Mouse (Mus musculus) midbrain, embryonic 13.5 days (tissue): Measurements from ENCODE around the gene Cpe. TPM values are rescaled to one million over a fixed set of nuclear protein-coding genes. Genes with fewer than 3 reads are reported as not detected.
"Not testable (repeated sequence)": the region's sequence is repeated elsewhere in the genome, so short reads cannot be mapped to it uniquely, and the experiment has no call there.

Experiments used
- ATAC-seq: fragments of 200-750 bp; cut with Nextera tagmentation; 2 replicates; pipeline ENCODE4 v1.8.0; 2017; ENCODE audit warnings: mild to moderate bottlenecking, moderate TSS enrichment, moderate library complexity
- H3K27ac ChIP-seq: fragments of 300-500 bp; sonication (generic); 2 replicates; pipeline ENCODE4 v1.5.1; 2015; ENCODE audit warnings: inconsistent platforms, mild to moderate bottlenecking, moderate library complexity
- H3K27me3 ChIP-seq: fragments of 300-500 bp; sonication (generic); 2 replicates; pipeline ENCODE4 v1.6.1; 2015; ENCODE audit warnings: mild to moderate bottlenecking, inconsistent platforms
- H3K36me3 ChIP-seq: fragments of 300-500 bp; sonication (generic); 2 replicates; pipeline ENCODE4 v1.6.1; 2015; ENCODE audit warnings: mild to moderate bottlenecking, inconsistent platforms
- H3K4me1 ChIP-seq: fragments of 300-500 bp; sonication (generic); replicated peaks from 2 replicates; pipeline ENCODE4 v1.6.1; 2015; ENCODE audit warnings: inconsistent platforms
- H3K4me2 ChIP-seq: fragments of 300-500 bp; sonication (generic); replicated peaks from 2 replicates; pipeline ENCODE4 v1.6.1; 2015; ENCODE audit warnings: moderate library complexity, mild to moderate bottlenecking, inconsistent platforms
- H3K4me3 ChIP-seq: fragments of 300-500 bp; sonication (generic); replicated peaks from 2 replicates; pipeline ENCODE4 v1.5.1; 2015; ENCODE audit warnings: mild to moderate bottlenecking, inconsistent platforms
- H3K9ac ChIP-seq: fragments of 300-500 bp; sonication (generic); replicated peaks from 2 replicates; pipeline ENCODE4 v1.6.1; 2015; ENCODE audit warnings: mild to moderate bottlenecking, inconsistent platforms
- H3K9me3 ChIP-seq: fragments of 300-500 bp; sonication (generic); 2 replicates; pipeline ENCODE4 v1.6.1; 2016; ENCODE audit warnings: mild to moderate bottlenecking, inconsistent platforms
- WGBS: fragments of 180-500 bp; shearing (Covaris S2); methylation state at CpG from one replicate; pipeline ENCODE4 v1.1.7; 2015; 5-methylcytosine and 5-hydroxymethylcytosine counted together
- polyA plus RNA-seq: library from polyadenylated mRNA; unstranded; fragments of >200 nt; fragmentation: Nextera tagmentation; extraction: Ambion mirVana; gene quantifications from 2 replicates; pipeline ENCODE4 v1.2.1, GENCODE M21; 2015

Cpe gene
- polyA plus RNA-seq, 1 experiment from 2014 or later, result 676 TPM

DNA sequence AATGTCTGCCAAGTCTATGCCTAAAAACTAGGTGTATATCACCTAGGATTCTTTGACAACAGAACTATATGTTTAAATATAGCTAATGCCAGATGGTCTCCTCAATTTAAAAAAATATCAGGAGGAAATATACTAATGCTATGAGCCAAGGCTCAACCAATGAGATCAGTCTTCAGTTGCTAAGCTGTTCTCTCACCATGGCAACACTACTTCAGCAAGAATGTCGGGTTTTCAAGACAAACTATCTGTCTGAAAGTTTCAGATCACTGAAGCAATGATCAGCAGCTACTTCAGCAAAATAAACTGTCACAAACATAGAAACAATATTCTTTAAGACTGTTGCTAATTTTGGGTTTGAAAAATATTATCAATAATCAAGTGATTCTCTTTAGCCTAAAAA lies 20.9 kb downstream of the Cpe start:
- whole genome bisulfite sequencing, result 11% methylated on average over 1 of the region's 1 CpGs
- ATAC-seq, result no peak
- Histone ChIP-seq H3K9me3 (no peaks in the 10 kb centered on the region), H3K27ac (no peak overlapping the region), H3K27me3 (no peaks in the 10 kb centered on the region), H3K9ac (no peak overlapping the region), H3K4me1 (peaks cover 8% of the 10 kb centered on the region; the same call in 1 of the 2 replicates), H3K36me3 (no peaks in the 10 kb centered on the region), H3K4me3 (no peak overlapping the region), H3K4me2 (no peak overlapping the region)

DNA sequence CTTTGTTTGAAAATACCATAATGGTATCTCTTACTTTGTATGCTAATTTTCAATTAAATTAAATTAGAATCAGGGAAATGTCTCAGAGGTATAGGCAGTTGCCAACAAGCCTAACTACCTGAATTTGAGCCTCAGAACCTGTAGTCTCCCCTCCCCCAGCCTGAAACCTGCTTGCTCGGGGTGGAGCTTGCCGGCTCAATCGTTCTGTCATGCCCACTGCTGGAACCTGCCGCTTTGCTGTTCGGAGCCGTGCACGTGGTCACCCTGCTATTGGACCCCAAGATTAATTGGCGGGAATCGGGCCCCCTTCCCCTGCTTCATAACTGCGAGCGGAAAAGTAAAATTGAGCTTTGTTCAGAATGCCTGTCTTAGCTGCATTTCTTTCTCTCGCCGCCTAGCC lies 26.5 kb downstream of the Cpe start:
- 64% methylated on average over 13 of the region's 13 CpGs for WGBS
- H3K4me1 ChIP-seq, result peaks cover 16% of the 10 kb centered on the region
- H3K27ac ChIP-seq, H3K36me3 ChIP-seq, H3K4me2 ChIP-seq, H3K9me3 ChIP-seq, ATAC-seq, H3K27me3 ChIP-seq, H3K9ac ChIP-seq, H3K4me3 ChIP-seq: not testable (repeated sequence)

DNA sequence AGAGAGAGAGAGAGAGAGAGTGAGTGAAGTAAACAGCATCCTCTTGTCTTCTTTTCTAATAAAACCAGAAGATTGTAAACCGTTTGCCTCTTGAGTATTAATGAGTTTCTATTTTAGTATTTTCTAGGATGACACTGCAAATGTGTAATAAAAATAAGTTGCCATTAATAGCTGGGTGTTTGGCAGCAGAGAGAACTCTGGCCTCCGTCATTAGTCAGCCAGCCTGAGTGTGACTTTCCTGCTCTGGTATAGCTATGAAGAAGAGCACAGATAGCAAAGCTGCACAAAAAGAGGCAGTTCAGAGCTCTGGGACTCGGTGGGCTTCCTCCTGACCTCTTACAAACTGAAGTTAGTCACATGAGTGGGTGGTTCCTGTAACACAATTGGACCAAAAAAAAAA lies 27.3 kb downstream of the Cpe start:
- H3K36me3 ChIP-seq, result no peaks in the 10 kb centered on the region
- 66% methylated on average over 3 of the region's 3 CpGs for WGBS
- no peak overlapping the region for H3K4me2 ChIP-seq
- no peak for ATAC-seq
- no peaks in the 10 kb centered on the region for H3K9me3 ChIP-seq
- H3K27me3 ChIP-seq, result no peaks in the 10 kb centered on the region
- no peak overlapping the region for H3K27ac ChIP-seq
- no peak overlapping the region for H3K9ac ChIP-seq
- peaks cover 20% of the 10 kb centered on the region for H3K4me1 ChIP-seq
- H3K4me3 ChIP-seq, result no peak overlapping the region

DNA sequence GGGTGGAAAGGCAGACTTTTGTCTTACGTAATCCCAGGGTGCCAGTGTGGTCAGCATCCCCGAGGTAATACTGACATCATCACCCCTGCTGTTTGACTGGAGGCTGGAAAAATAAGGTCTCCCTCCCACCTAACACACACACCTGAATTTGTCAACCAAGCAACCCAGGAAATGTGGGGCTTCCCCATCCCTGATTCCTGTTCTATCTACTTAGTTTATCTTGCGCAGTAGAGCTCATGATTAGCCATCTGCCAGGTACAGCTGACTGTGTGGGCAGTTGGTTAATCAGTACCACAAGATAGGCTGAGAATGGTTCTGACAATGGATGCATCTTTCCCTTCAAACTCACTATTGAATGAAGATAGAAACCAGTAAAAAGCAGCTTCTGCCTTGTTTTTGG lies 28.0 kb downstream of the Cpe start:
- no peaks in the 10 kb centered on the region for H3K27me3 ChIP-seq
- WGBS, result 60% methylated on average over 3 of the region's 3 CpGs
- H3K27ac ChIP-seq, result no peak overlapping the region
- peaks cover 24% of the 10 kb centered on the region for H3K4me1 ChIP-seq
- no peak for ATAC-seq
- H3K4me3 ChIP-seq, result no peak overlapping the region
- no peaks in the 10 kb centered on the region for H3K9me3 ChIP-seq
- no peak overlapping the region for H3K4me2 ChIP-seq
- H3K9ac ChIP-seq, result no peak overlapping the region
- H3K36me3 ChIP-seq, result no peaks in the 10 kb centered on the region

DNA sequence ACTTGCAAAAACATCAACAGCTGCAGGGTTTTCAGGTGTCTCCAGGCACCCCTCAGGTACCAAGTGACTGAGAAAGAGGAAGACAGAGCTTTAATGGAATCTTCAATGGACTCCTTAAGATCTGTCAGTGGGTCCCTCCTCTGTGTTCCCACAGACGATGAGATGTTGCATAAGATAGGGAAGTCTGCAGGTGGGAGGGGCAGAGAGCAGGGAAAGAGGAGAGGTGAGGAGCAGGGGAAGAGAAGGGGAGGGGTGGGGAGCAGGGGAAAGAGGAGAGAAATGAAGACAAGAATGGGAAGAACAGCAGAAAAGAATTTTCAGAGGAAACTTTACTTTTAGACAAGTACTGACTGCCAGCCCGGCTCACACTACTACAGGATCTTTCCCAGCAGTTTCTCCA lies 28.5 kb downstream of the Cpe start:
- Histone ChIP-seq H3K4me1 (peaks cover 29% of the 10 kb centered on the region), H3K27ac (no peak overlapping the region), H3K36me3 (no peaks in the 10 kb centered on the region), H3K4me3 (no peak overlapping the region), H3K4me2 (no peak overlapping the region), H3K9ac (no peak overlapping the region), H3K9me3 (no peaks in the 10 kb centered on the region), H3K27me3 (no peaks in the 10 kb centered on the region)
- WGBS, result 37% methylated on average over 2 of the region's 2 CpGs
- no peak for ATAC-seq

DNA sequence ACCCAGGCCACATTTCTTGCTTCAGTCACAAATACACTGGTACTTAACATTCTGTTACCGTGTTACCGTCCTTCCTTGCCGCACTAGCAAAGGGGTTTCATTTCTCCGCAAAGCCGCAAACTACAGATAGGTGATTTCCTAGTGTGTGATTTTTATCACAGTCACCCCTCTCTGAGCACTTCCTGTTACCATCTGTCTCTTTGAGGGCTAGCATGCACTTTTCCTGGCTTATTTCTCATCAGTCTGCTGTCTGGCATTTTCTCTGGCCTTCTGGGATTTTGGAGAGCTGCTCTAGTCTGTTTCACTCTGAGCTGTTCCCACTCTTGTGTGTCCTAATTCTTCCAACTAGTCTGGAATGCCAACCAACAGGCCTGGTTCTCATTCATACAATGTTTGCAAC lies 33.8 kb downstream of the Cpe start:
- Histone ChIP-seq H3K36me3 (peaks cover 6% of the 10 kb centered on the region), H3K27me3 (no peaks in the 10 kb centered on the region), H3K27ac (peak overlapping the region; percentile 57), H3K9ac (no peak overlapping the region), H3K9me3 (no peaks in the 10 kb centered on the region), H3K4me2 (no peak overlapping the region), H3K4me3 (no peak overlapping the region), H3K4me1 (peaks cover 51% of the 10 kb centered on the region)
- WGBS, result 83% methylated on average over 5 of the region's 5 CpGs
- ATAC-seq, result no peak

DNA sequence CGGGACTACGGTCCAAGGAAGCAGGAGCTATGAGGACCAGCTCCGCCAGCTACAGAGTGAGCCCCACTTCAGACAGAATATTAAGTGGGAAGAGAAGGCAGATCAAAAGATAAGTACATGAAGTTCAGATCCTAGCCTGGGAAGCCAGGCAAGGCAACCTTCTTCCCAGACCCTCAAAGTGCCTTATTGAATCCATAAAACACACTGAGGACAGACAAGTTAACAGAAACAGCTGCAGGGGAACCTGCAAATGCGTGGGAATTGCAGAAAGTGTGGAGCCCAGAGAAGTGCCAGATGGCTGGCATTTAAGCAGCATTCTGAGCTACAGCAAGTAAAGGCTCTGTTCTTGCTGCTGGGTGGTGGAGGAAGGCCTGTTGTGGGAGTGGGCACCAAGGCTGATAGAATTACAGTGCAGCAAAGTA lies 34.9 kb downstream of the Cpe start:
- Histone ChIP-seq H3K36me3 (peaks cover 6% of the 10 kb centered on the region), H3K27ac (peak overlapping the region; percentile 57), H3K4me2 (no peak overlapping the region), H3K4me1 (peaks cover 50% of the 10 kb centered on the region), H3K27me3 (no peaks in the 10 kb centered on the region), H3K9me3 (no peaks in the 10 kb centered on the region), H3K9ac (no peak overlapping the region), H3K4me3 (no peak overlapping the region)
- peak; percentile 67; the same call in 1 of the 2 replicates for ATAC-seq
- 25% methylated on average over 4 of the region's 4 CpGs for WGBS

DNA sequence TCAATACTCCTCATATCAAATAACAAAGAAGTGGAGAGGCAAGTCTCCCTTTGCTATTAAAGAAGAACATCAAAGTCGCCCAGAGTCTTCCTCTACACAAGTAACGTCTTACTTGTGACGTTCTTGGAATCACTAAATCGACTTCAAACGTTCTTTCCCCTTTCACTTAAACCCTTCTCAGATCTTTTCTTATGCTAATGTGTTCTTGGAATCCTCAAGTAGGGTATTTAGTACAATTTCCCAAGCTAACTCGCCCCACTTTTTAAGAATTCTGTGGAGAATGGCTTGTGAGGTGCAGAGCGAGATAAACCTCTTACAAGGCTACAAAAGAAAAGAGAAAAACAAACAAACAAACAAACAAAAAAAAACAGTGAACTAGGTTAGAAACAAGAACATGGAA lies 35.3 kb downstream of the Cpe start:
- 5% methylated on average over 7 of the region's 7 CpGs for WGBS
- Histone ChIP-seq H3K4me2 (no peak overlapping the region), H3K9me3 (no peaks in the 10 kb centered on the region), H3K4me3 (no peak overlapping the region), H3K27me3 (no peaks in the 10 kb centered on the region), H3K27ac (peak overlapping the region; percentile 57), H3K36me3 (peaks cover 6% of the 10 kb centered on the region), H3K4me1 (peaks cover 50% of the 10 kb centered on the region), H3K9ac (no peak overlapping the region)
- ATAC-seq, result no peak

DNA sequence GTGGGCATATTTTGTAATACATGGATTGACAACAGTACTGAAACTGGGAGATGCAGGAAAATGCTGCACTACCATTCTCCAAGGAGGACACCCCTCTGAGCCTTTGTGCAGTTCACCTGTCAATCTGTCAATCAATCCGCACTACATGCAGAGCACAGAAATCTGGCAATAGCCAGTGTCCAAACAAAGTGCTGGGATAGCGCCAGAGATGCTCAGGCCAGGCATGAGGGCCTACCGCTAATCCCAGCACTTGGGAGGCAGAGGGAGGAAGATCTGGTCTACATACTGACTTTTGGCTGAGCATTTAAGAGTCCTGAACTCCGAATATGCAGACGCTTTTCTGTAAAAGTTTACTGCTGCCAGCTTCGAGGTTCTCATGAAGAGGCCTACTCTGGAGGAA lies 37.0 kb downstream of the Cpe start:
- Histone ChIP-seq H3K4me2 (no peak overlapping the region), H3K36me3 (peaks cover 6% of the 10 kb centered on the region), H3K27ac (no peak overlapping the region), H3K9ac (no peak overlapping the region), H3K9me3 (no peaks in the 10 kb centered on the region), H3K4me3 (no peak overlapping the region), H3K4me1 (peaks cover 44% of the 10 kb centered on the region), H3K27me3 (no peaks in the 10 kb centered on the region)
- ATAC-seq, result no peak
- WGBS, result 67% methylated on average over 6 of the region's 6 CpGs

DNA sequence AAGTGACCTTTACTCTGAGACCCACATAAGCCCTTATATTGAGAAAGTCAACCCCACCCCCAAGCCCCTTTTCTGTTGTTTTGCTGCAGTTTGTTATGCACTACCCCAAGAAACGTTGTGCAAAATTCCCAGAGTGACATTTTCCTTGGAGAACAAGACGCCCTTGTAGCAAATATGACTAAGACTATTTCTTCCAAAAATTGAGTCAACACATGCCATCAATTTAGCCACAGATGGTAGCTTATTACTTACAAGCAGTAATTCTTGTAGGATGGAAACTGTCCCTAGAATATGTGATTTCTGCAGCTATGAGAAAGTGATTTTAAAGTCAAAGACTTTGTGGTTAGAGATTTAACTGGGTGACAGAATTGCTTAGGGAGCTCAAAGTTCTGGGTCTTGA lies 37.8 kb downstream of the Cpe start:
- WGBS, result 70% methylated on average over 2 of the region's 2 CpGs

DNA sequence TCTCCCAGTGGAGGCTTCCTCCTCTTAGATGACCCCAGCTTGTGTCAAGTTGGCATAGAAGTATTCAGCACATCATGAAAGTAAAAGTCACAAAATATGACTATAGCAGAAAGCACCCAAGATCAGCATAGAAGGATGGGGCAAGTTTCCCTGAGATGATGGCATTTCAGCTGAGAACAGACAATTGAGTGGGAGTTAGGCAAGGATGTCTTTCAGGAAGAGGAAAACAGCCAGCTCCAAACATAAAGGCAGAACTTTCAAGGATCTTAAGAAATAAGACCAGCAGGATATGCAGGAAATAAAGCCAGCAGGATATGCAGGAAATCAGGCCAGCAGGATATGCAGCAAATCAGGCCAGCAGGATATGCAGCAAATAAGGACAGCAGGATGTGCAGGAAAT lies 40.6 kb downstream of the Cpe start:
- no peaks in the 10 kb centered on the region for H3K9me3 ChIP-seq
- no peak overlapping the region for H3K4me3 ChIP-seq
- H3K27me3 ChIP-seq, result no peaks in the 10 kb centered on the region
- H3K9ac ChIP-seq, result no peak overlapping the region
- peaks cover 19% of the 10 kb centered on the region for H3K4me1 ChIP-seq
- peaks cover 6% of the 10 kb centered on the region for H3K36me3 ChIP-seq
- no peak overlapping the region for H3K4me2 ChIP-seq
- H3K27ac ChIP-seq, result no peak overlapping the region
- no peak for ATAC-seq

More for the DNA sequence above, 37.8 kb downstream of the Cpe start:
- Histone ChIP-seq H3K36me3 (peaks cover 6% of the 10 kb centered on the region), H3K9me3 (no peaks in the 10 kb centered on the region), H3K27me3 (no peaks in the 10 kb centered on the region), H3K4me1 (peaks cover 42% of the 10 kb centered on the region), H3K4me3 (no peak overlapping the region), H3K9ac (no peak overlapping the region), H3K4me2 (no peak overlapping the region), H3K27ac (no peak overlapping the region)
- no peak for ATAC-seq

DNA sequence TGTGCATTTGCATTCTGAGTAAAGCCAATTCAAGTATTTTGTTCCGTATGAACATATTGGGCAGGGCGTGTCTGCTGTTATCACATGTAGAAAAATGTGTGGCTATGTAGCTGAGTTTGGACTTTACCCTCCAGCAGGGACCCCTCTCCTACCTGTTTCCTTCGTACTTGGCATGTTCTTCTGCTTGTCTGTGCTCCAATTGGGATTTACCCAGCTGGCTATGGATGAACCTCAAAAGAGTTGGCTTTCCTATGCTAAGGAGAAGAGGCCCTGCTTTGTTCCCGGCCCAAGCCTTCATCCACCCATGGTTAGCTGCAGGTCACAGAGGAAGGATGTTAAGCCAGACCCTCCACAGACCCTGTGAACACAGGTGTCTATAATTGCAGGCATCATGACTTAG lies 44.8 kb downstream of the Cpe start:
- H3K27me3 ChIP-seq, result no peaks in the 10 kb centered on the region
- H3K36me3 ChIP-seq, result no peaks in the 10 kb centered on the region
- H3K4me3 ChIP-seq, result no peak overlapping the region
- no peak for ATAC-seq
- no peaks in the 10 kb centered on the region for H3K9me3 ChIP-seq
- H3K4me2 ChIP-seq, result no peak overlapping the region
- H3K4me1 ChIP-seq, result peaks cover 15% of the 10 kb centered on the region
- no peak overlapping the region for H3K27ac ChIP-seq
- no peak overlapping the region for H3K9ac ChIP-seq
- WGBS, result 95% methylated on average over 4 of the region's 4 CpGs

DNA sequence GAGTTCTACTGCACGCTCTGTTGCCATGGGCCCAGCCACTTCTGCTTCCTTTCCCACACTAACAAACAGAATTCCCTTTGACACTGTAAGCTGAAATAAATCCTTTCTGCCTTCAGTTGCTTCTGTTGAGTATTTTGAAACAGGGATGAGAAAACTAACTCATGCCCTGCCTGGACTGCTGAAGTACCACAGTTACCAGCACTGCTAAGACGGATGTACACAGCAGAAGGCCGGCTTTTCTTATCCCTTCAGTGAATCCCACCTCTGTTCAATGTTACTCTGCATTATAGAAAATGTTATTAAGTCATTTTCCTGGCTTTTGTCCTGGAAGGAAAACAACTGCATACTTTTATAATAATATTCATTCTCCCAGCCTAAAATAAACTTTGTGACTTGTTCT lies 45.7 kb downstream of the Cpe start:
- no peaks in the 10 kb centered on the region for H3K27me3 ChIP-seq
- H3K4me2 ChIP-seq, result no peak overlapping the region
- H3K9ac ChIP-seq, result no peak overlapping the region
- no peak for ATAC-seq
- no peaks in the 10 kb centered on the region for H3K36me3 ChIP-seq
- H3K4me1 ChIP-seq, result peaks cover 15% of the 10 kb centered on the region
- 92% methylated on average over 3 of the region's 3 CpGs for WGBS
- H3K9me3 ChIP-seq, result no peaks in the 10 kb centered on the region
- H3K4me3 ChIP-seq, result no peak overlapping the region
- no peak overlapping the region for H3K27ac ChIP-seq
